Mouse (Mus musculus) adrenal gland (tissue): ENCODE results near the gene Exoc6.

Experiments used
- intact Hi-C: fragments of 180-260 bp; cut with DNase I; formaldehyde crosslinking; loops from one replicate; pipeline ENCODE4 v1.15.1; 2025

Exoc6 gene

DNA sequence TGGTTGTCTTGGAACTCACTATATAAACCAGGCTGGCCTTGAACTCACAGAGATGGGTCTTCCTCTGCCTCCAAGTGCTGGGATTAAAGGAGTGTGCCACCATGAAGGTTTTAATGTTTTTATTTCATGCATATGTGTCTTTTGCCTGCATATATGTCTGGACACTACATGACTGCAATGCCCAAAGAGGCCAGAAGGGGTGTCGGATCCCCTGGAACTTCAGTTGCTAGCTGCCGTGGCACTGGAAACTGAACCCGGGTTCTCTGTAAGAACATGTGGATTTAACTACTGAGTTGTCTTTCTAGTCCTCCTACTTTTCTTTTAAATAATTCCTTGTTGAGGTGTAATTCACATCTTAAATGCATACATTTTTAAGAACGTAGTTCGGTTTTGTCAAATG, 174.4 kb downstream of the Exoc6 start:
- intact Hi-C loops, result no loop called here

DNA sequence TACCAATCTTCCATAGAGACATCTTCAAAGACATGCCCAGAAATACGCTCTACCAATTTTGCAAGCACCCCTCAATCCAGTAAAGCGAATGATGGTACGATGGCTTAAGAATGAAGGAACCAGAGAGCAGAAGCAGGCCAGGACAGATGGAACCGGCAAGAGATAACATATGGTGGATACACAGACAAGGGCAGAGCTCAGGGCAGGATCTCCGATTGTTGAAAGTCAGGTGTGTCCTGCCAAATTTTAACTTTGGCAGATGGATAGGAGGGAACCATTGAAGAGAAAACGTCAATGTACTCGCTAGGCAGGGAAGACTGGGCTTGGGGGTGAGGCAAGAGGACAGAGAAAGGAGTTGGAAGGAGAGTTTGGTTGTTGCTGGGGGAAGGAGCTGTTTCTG, 176.4 kb downstream of the Exoc6 start:
- intact Hi-C loops, result no loop called here

DNA sequence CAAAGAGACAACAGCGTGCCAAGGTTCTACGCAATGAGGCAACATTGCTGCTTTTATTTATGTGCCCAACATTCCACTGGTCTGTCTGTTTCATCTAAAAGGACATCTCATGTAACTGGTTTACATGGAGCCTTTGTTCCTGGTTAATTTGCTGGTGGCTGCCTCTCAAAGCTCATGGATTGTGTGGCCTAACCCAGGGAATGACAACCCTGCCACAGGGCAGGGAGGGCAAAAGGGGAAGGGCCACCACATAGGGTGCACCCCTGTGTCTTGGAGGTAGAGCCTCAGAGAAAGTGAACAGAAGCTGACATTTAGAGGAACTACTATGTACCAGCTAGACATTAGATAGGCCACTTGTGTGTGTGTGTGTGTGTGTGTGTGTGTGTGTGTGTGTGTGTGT, 177.1 kb downstream of the Exoc6 start:
- intact Hi-C loops, result no loop called here
